Mouse (Mus musculus): ENCODE data around the gene Hist1h4f. TPM values are rescaled to one million over a fixed set of nuclear protein-coding genes. Genes with fewer than 3 reads are reported as not detected.

The Hist1h4f gene
- 1,000 to 10,000 TPM; 2,494 to 2,726 TPM for total RNA-seq (2023)

DNA sequence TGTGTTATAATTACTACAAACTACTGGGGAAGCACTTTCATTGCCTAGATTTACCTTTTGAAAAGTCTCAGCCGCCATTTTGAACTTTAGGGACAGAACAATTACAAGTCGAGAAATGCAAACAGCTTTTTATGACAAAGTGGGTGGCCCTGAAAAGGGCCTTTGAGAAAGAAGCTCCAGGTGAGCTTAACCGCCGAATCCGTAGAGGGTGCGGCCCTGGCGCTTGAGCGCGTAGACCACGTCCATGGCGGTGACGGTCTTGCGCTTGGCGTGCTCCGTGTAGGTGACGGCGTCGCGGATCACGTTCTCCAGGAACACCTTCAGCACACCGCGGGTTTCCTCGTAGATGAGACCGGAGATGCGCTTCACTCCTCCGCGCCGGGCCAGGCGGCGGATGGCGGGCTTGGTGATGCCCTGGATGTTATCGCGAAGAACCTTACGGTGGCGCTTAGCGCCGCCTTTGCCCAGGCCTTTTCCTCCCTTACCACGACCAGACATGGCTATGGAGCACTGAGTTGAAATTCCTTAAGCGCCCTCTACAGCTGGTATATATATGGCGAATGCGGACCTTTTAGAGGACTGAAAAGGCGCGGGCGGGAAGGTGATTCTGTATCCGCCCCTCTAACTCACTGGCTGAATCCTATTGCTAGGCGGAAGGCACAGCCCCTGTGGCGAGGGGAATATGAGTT lies at the start of gene Hist1h4f:
Hist1h4f (minus strand) TSS at position 503 of the 689 bp plus-strand sequence.

GRCm38 (mm10) chr13:23581408-23582218 lies 30.2 kb upstream of the Hist1h4f start, which contains the start of gene Hist1h4d:
TSS of gene Hist1h4d (plus strand) at chr13:23581598.

GRCm38 (mm10) chr13:23575271-23575851 lies 23.9 kb upstream of the Hist1h4f start, which contains the start of gene Hist1h3d:
TSS of gene Hist1h3d (plus strand) at chr13:23575763.

DNA sequence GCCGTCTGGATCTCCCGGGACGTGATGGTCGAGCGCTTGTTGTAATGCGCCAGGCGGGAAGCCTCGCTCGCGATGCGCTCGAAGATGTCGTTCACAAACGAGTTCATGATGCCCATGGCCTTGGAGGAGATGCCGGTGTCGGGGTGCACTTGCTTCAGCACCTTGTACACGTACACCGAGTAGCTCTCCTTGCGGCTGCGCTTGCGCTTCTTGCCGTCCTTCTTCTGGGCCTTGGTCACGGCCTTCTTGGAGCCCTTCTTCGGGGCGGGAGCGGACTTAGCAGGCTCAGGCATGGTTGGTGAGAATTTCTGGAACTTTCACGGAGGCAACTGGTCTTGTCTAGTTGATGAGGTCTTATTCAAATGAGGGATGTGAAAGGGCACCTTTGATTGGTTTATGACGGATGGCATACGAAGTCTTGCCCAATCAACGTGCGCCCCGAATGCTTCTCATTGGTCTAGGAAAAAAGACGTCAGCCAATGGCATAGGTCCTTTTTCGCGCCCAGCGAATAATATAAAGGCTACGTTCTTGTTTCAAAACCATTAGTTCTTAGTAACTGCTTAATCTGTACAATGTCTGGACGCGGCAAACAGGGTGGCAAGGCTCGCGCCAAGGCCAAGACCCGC lies 22.6 kb upstream of the Hist1h4f start, which contains the start of the genes Hist1h2bf and Hist1h2ad:
Hist1h2bf (minus strand) TSS at position 299 of the 627 bp plus-strand sequence.
Hist1h2ad (plus strand) TSS at position 484 of the 627 bp plus-strand sequence.

GRCm38 (mm10) chr13:23571022-23571503 lies 19.6 kb upstream of the Hist1h4f start, which contains the start of the genes Hist1h2ae and Hist1h2bg:
TSS of gene Hist1h2ae (minus strand) at chr13:23571220.
TSS of gene Hist1h2bg (plus strand) at chr13:23571396.

GRCm38 (mm10) chr13:23561883-23562659 lies 10.6 kb upstream of the Hist1h4f start, which contains the start of gene Hist1h3e:
TSS of gene Hist1h3e (minus strand) at chr13:23562369.

DNA sequence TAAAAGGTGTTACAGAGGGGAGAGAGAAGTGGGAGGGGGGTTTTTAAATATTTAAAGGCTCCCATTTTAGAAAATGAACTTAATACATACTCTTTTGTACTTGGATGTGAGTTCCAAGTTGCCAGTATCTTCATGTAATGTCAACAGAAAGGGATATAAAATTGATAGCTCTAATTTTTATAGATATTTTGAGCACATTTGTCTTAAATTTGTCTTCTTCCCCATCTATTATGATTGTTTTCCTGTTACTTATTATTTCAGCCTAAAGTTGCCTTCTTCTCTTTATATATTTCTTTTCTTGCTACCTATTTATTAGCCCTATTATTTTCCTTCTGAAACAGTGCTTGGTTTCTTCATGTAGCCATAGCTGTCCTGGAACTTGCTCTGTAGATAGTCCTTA lies 1.5 kb upstream of the Hist1h4f start, which contains the start of gene Hist1h1d:
Hist1h1d (plus strand) TSS at position 301 of the 400 bp plus-strand sequence.

GRCm38 (mm10) chr13:23543965-23544786 lies 7.3 kb downstream of the Hist1h4f start, which contains the start of gene Hist1h3f:
TSS of gene Hist1h3f (plus strand) at chr13:23544052.

DNA sequence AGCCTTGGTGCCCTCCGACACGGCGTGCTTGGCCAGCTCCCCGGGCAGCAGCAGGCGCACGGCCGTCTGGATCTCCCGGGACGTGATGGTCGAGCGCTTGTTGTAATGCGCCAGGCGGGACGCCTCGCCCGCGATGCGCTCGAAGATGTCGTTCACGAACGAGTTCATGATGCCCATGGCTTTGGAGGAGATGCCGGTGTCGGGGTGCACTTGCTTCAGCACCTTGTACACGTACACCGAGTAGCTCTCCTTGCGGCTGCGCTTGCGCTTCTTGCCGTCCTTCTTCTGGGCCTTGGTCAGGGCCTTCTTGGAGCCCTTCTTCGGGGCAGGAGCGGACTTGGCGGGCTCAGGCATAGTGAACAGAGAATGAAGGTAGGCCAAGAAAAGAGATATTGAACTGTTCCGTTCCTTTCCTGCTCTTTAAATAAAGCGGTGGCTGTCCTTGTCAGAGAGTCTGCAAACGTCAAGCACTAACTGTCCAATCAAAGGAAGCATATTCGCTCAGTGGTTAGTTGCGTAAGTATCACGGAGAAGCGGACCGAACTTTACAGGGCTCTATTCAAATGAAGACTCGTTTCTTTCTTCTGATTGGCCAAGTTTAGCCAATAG lies 8.3 kb downstream of the Hist1h4f start, which contains the start of gene Hist1h2bh:
Hist1h2bh (minus strand) TSS at position 394 of the 609 bp plus-strand sequence.

GRCm38 (mm10) chr13:23535137-23536075 lies 16.0 kb downstream of the Hist1h4f start, which contains the start of gene Hist1h3g:
TSS of gene Hist1h3g (plus strand) at chr13:23535422.

GRCm38 (mm10) chr13:23533560-23534367 lies 17.7 kb downstream of the Hist1h4f start, which contains the start of gene Hist1h2af:
TSS of gene Hist1h2af (plus strand) at chr13:23533906.

DNA sequence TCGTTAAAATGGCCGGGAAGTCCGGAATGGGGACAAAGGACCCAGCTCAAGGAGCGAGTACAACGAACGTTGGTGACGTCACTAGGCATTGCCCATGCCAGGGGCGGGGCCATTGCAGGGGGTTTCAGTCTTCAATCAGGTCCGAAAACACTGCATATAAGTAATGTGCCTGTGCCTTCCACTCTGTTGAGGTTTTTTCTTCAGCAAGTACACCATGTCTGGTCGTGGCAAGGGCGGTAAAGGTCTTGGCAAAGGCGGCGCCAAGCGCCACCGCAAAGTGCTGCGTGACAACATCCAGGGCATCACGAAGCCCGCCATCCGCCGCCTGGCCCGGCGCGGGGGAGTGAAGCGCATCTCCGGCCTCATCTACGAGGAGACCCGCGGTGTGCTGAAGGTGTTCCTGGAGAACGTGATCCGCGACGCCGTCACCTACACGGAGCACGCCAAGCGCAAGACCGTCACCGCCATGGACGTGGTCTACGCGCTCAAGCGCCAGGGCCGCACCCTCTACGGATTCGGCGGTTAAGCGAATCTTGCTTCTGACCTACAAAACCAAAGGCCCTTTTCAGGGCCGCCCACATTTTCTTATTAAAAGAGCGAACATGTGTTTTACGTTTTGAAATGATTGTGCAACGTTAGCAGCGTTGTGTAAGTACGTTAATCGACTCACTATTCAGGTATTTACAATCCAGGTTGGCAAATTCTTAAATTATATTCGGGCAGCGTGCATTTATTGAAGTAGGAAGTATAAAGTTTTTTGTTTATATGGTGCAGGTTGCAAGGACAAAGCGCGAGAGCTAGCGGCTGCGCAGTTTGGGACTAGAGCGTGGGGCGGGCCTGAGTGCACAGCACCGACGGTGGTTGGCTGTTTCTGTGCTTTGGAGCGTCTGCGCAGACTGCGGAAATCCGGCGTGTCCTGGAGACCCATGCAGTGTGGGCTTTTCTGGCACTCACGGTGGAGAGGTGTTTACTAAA lies 20.3 kb downstream of the Hist1h4f start, which contains the start of gene Hist1h4h:
Hist1h4h (plus strand) TSS at position 150 of the 975 bp plus-strand sequence.

Data from neutrophil, adult 83 days (primary cell).